ENCODE assay signal across 25 mouse cellular contexts in genomic region chr2:118162486-118162885, GRCm38 (mm10). TPM values are rescaled to one million over a fixed set of nuclear protein-coding genes. Genes with fewer than 3 reads are reported as not detected.
DNase-seq lines count a peak whose midpoint lies in the region; ATAC-seq lines count a peak whose summit lies in the region.
"Had no signal": no experiment of that assay in that cellular context is flagged by ENCODE, and none has a peak within 500 bp of the region (broad histone marks: within the 10 kb centered on the region; RNA-seq: fewer than 3 reads in every experiment).

No protein-coding gene starts in this region.

- peaks cover 63% of the 10 kb centered on the region for H3K4me1 ChIP-seq in embryonic facial prominence, embryonic 13.5 days
- peaks cover 55% of the 10 kb centered on the region for H3K4me1 ChIP-seq in limb, embryonic 12.5 days (replicated peaks)
- H3K4me1 ChIP-seq: liver, embryonic 12.5 days had no signal

- no peaks in the 10 kb centered on the region for H3K36me3 ChIP-seq in embryonic facial prominence, embryonic 13.5 days
- H3K36me3 ChIP-seq in limb, embryonic 12.5 days, result no peaks in the 10 kb centered on the region
- H3K36me3 ChIP-seq: liver, embryonic 12.5 days; midbrain, embryonic 15.5 days; stomach, embryonic 15.5 days had no signal

- WGBS in embryonic facial prominence, embryonic 13.5 days, result 48% methylated on average over 5 of the region's 5 CpGs
- WGBS in limb, embryonic 12.5 days, result 24% methylated on average over 5 of the region's 5 CpGs

- peak overlapping the region; percentile 49 for H3K27ac ChIP-seq in embryonic facial prominence, embryonic 13.5 days
- H3K27ac ChIP-seq in limb, embryonic 12.5 days, result peak overlapping the region; percentile 53; the same call in 1 of the 2 replicates
- H3K27ac ChIP-seq: heart, adult 2 months; hindbrain, embryonic 14.5 days; liver, embryonic 12.5 days; midbrain, embryonic 15.5 days; stomach, embryonic 15.5 days had no signal

- no peaks in the 10 kb centered on the region for H3K9me3 ChIP-seq in embryonic facial prominence, embryonic 13.5 days
- no peaks in the 10 kb centered on the region for H3K9me3 ChIP-seq in limb, embryonic 12.5 days
- H3K9me3 ChIP-seq: liver, embryonic 12.5 days; midbrain, embryonic 15.5 days; stomach, embryonic 15.5 days had no signal

- H3K9ac ChIP-seq in embryonic facial prominence, embryonic 13.5 days, result no peak overlapping the region
- H3K9ac ChIP-seq in limb, embryonic 12.5 days (replicated peaks), result no peak overlapping the region
- H3K9ac ChIP-seq: hindbrain, embryonic 14.5 days; liver, embryonic 12.5 days; midbrain, embryonic 15.5 days; stomach, embryonic 15.5 days had no signal

- DNase-seq in heart, adult 11 months, result peak; percentile 75
- no peak for DNase-seq in heart, adult 9 months (ENCODE audit: low spot score in 2 of 2)
- DNase-seq in embryo, embryonic 10.5 days (ENCODE audit: low spot score), result peak; percentile 46
- DNase-seq in frontal cortex, postnatal 36 days (ENCODE audit: low spot score in 2 of 2), result no peak
- DNase-seq in layer of hippocampus, adult 8-10 months (ENCODE audit: low spot score in 2 of 2), result no peak
- no peak for DNase-seq in retina, postnatal 1 day
- DNase-seq: adrenal gland, postnatal 14 days; cerebellum, adult 8-10 months; gastrocnemius, postnatal 14 days; heart, adult 2 months; kidney, adult 8-10 months; kidney, postnatal 25 days; lung, adult 2 months; thymus, postnatal 25 days had no signal

- H3K4me2 ChIP-seq in embryonic facial prominence, embryonic 13.5 days, result no peak overlapping the region
- peak overlapping the region; percentile 21; the same call in 1 of the 2 replicates for H3K4me2 ChIP-seq in limb, embryonic 12.5 days
- H3K4me2 ChIP-seq: hindbrain, embryonic 14.5 days; liver, embryonic 12.5 days; midbrain, embryonic 15.5 days; stomach, embryonic 15.5 days had no signal

- ATAC-seq in embryonic facial prominence, embryonic 13.5 days (ENCODE audit: insufficient number of reproducible peaks, insufficient read depth, low FRiP score, low TSS enrichment, low read depth), result no peak
- no peak for ATAC-seq in limb, embryonic 12.5 days (ENCODE audit: insufficient number of reproducible peaks, insufficient read depth, low FRiP score, low TSS enrichment, low read depth)
- ATAC-seq: CD4-positive, CD25-positive, alpha-beta regulatory T cell, adult 4 months; forebrain, embryonic 14.5 days; inflammation-experienced regulatory T-cells, adult 6 months; liver, embryonic 12.5 days; midbrain, embryonic 15.5 days had no signal

- no peak overlapping the region for H3K4me3 ChIP-seq in embryonic facial prominence, embryonic 13.5 days
- no peak overlapping the region for H3K4me3 ChIP-seq in limb, embryonic 12.5 days (replicated peaks)
- H3K4me3 ChIP-seq: erythroblast, embryonic 14.5 days; heart, adult 2 months; liver, embryonic 12.5 days; midbrain, embryonic 15.5 days; myocyte; stomach, embryonic 15.5 days had no signal

- no peaks in the 10 kb centered on the region for H3K27me3 ChIP-seq in embryonic facial prominence, embryonic 13.5 days
- H3K27me3 ChIP-seq in limb, embryonic 12.5 days, result no peaks in the 10 kb centered on the region
- H3K27me3 ChIP-seq: liver, embryonic 12.5 days; midbrain, embryonic 15.5 days; stomach, embryonic 15.5 days had no signal

RNA-seq across cellular contexts. Expression of gene Thbs1, which starts 50.8 kb away (rescaled TPM):
- 71.1 and 81.6 TPM in 2 replicates for polyA plus RNA-seq in embryonic facial prominence, embryonic 13.5 days (2015; fragmentation: Nextera tagmentation; extraction: Ambion mirVana)
- 56.8 and 71.9 TPM in 2 replicates for polyA plus RNA-seq in limb, embryonic 12.5 days (2016; fragmentation: Nextera tagmentation; extraction: Ambion mirVana)
- 1 to 10 TPM; 1.6 to 3.4 (median 2.7) TPM for total RNA-seq in layer of hippocampus, adult 8-10 months (2022)

Comparison
In these comparisons a context has a peak if more than half of its experiments do, and no peak if none do; other contexts are left out.
1. DNase-seq: peak in heart, adult 11 months (single experiment) and embryo, embryonic 10.5 days (single experiment); none in heart, adult 9 months (0 of 2), frontal cortex, postnatal 36 days (0 of 2), layer of hippocampus, adult 8-10 months (0 of 2) and retina, postnatal 1 day (single experiment).